Mouse (Mus musculus) midbrain, embryonic 10.5 days (tissue): Measurements from ENCODE around the gene Tcf7. TPM values are rescaled to one million over a fixed set of nuclear protein-coding genes. Genes with fewer than 3 reads are reported as not detected.
A peak's percentile ranks its signal among the peaks of the same experiment; 100 is the strongest.

ENCODE experiments used
- DNase-seq: peaks from one replicate; pipeline ENCODE4 v3.0.0-alpha.2; 2017; ENCODE audit warnings: low spot score
- H3K27ac ChIP-seq: fragments of 300-500 bp; sonication (generic); replicated peaks from 2 replicates; pipeline ENCODE4 v1.5.1; 2016; ENCODE audit warnings: mild to moderate bottlenecking
- H3K27me3 ChIP-seq: fragments of 300-500 bp; sonication (generic); 2 replicates; pipeline ENCODE4 v1.6.1; 2016; ENCODE audit warnings: low read depth, mild to moderate bottlenecking; ENCODE audit not compliant: poor library complexity, severe bottlenecking
- H3K36me3 ChIP-seq: fragments of 300-500 bp; sonication (generic); 2 replicates; pipeline ENCODE4 v1.6.1; 2016; ENCODE audit warnings: mild to moderate bottlenecking, moderate library complexity
- H3K4me1 ChIP-seq: fragments of 300-500 bp; sonication (generic); 2 replicates; pipeline ENCODE4 v1.6.1; 2016
- H3K4me3 ChIP-seq: fragments of 300-500 bp; sonication (generic); 2 replicates; pipeline ENCODE4 v1.5.1; 2016; ENCODE audit warnings: mild to moderate bottlenecking, moderate library complexity
- H3K9me3 ChIP-seq: fragments of 300-500 bp; sonication (generic); replicated peaks from 2 replicates; pipeline ENCODE4 v1.6.1; 2016; ENCODE audit warnings: mild to moderate bottlenecking
- WGBS: fragments of 180-500 bp; shearing (Covaris S2); methylation state at CpG from one replicate; pipeline ENCODE4 v1.1.7; 2016; 5-methylcytosine and 5-hydroxymethylcytosine counted together
- polyA plus RNA-seq: library from polyadenylated mRNA; unstranded; fragments of >200 nt; fragmentation: Nextera tagmentation; extraction: Ambion mirVana; gene quantifications from 2 replicates; pipeline ENCODE4 v1.2.1, GENCODE M21; 2016

Tcf7 gene
- polyA plus RNA-seq, 1 experiment from 2014 or later: 8.0 TPM

DNA sequence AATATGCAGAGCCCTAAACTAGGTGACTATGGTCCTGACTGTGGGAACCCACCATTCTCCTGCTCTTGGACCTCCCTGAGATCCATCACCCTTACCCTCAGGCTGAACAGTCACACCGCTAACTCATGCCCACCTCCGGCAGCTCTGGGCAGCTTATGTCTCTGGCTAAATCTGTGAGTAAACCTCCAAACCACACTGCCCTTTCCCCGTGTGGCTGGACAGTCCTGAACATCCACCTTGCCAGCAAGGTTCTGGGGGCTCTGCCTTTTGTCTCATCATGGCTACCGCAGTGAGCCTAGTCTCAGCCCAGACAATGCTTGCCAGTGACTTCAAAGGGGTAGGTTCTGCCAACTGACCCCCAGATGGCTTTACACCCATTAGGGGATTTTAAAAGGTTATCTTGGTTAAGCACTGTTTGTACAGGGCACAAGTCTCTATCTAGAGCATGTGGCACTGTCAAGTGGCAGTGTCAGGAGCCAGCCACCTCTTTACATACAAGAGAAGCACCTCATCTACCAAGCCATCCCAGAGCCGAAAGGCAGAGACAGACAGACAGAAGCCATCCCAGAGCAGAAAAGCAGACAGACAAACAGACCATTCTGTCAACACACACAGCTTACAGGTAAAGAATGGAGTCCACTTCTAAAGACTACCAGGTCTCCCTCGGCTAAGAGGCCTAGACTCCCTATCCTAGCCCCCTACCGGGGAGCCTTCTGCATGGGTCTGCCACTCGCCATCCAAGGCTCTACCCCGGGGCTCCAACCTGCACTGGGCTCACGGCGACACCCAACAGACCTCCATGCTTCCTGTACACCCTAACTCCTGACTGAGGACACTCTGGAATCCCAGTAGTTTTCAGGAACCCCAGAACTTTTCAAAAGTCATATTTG is 2.0 kb downstream of the Tcf7 start:
- Histone ChIP-seq H3K27me3 (peaks cover 53% of the 10 kb centered on the region), H3K4me3 (no peak overlapping the region), H3K9me3 (no peaks in the 10 kb centered on the region), H3K36me3 (peaks cover 16% of the 10 kb centered on the region), H3K4me1 (peaks cover 47% of the 10 kb centered on the region), H3K27ac (no peak overlapping the region)
- no peak for DNase-seq
- 92% methylated on average over 11 of the region's 11 CpGs for WGBS

DNA sequence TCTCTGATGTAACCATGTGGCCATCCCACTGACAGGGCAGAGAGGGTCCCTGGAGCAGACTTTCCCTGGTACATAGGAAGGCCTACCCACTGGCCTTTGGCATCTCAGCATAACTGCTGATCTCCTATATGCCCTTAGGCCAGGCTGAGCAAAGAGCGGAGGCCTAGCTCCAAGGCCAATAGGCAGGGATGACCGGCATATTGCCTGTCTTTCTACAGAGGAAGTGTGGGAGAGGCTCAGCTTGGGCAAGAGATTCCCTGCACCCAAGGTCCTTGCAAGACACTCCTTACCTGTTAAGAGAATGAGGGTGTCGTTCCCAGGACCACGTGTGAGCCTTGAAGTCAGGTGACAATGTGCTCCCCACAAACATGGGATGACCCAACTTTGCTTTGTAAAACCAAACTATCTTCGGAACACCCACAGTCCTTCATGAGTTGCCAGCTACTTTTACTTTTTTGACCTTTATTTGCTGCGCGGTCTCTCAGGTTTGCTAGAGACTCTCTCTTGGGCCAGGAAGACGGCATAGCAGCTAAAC is 3.1 kb downstream of the Tcf7 start:
- DNase-seq: no peak
- Histone ChIP-seq H3K36me3 (peaks cover 19% of the 10 kb centered on the region), H3K4me3 (no peak overlapping the region), H3K4me1 (peaks cover 35% of the 10 kb centered on the region), H3K27me3 (peaks cover 42% of the 10 kb centered on the region), H3K9me3 (no peaks in the 10 kb centered on the region), H3K27ac (no peak overlapping the region)
- WGBS: 94% methylated on average over 8 of the region's 8 CpGs

DNA sequence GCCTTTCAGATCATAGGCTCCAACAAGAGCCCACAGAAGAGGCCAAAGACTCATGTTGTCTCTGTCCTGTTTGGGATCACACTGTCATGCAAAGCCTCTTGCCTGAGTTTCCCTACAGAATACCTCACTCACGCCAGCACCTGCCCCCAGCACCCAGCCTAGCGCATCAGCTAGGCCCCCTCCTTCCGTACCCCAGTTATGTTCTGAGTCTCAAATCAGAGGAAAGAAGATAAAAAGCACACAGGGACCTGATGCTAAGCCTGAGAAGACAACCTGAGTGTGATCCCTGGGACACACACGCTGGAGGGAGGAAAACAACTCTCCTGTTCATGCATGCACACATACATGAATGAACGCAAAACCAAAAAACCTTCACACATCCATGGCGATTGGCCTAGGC is 3.8 kb downstream of the Tcf7 start:
- DNase-seq: no peak
- H3K4me3 ChIP-seq: no peak overlapping the region
- H3K27me3 ChIP-seq: peaks cover 35% of the 10 kb centered on the region
- WGBS: 91% methylated on average over 6 of the region's 6 CpGs
- no peak overlapping the region for H3K27ac ChIP-seq
- H3K9me3 ChIP-seq: no peaks in the 10 kb centered on the region
- peaks cover 28% of the 10 kb centered on the region for H3K4me1 ChIP-seq
- peaks cover 19% of the 10 kb centered on the region for H3K36me3 ChIP-seq

DNA sequence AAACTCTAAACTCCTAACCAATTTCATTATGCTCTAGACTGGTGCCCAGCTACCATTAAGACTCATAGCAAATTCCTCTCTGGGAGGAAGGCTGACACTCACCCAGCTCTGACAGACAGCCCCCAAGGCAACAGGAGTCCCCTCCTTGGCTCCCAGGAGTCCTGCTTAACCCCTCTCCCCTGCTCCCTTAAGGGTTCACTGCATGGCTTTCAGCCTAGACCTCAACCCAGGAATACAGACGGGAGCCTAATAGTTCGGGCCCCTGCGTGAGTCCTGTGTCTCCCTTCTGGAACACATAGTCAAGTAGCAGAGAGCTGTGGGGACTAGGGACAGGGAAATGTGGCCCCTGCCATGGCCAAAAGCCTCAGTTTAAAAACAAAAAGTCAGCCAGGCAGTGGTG is 4.7 kb downstream of the Tcf7 start:
- Histone ChIP-seq H3K4me3 (no peak overlapping the region), H3K27me3 (peaks cover 28% of the 10 kb centered on the region), H3K27ac (no peak overlapping the region), H3K9me3 (no peaks in the 10 kb centered on the region), H3K4me1 (peaks cover 21% of the 10 kb centered on the region), H3K36me3 (peaks cover 19% of the 10 kb centered on the region)
- WGBS: 98% methylated on average over 3 of the region's 3 CpGs
- DNase-seq: no peak

DNA sequence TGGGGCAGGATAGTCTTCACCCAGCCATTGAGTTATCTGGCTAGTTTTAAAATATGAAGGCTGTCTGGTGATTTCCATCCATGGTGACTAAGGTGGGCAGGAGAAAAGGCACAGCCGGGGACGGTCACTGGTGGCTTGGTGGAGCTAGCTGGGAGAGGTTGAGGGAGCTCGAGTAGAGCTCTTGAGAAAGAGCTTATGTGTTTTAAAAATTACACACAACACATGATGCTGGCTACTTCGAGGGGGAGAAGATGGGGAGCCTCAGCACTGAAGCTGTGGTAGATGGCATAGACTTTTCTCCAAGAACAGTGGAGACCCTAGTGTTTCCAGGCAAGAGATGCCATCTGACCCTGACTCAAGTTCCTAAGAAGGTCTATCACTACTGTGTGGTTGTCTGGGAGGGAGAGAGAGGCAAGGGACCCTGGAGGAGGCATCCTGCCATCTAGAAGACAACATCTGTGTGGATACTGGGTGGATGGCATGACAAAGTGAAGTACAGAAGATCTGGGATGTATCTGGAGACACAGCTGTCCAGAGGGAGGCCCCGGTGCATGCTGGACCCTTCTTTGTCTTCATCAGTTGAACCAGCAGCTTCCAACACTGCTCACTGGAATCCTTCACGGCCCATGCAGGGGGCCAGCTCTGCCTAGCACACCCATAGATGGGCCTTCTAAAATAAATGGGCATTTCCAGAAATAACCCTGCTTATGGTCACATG is 5.2 kb downstream of the Tcf7 start:
- no peak for DNase-seq
- peaks cover 19% of the 10 kb centered on the region for H3K36me3 ChIP-seq
- H3K4me3 ChIP-seq: no peak overlapping the region
- H3K4me1 ChIP-seq: peaks cover 21% of the 10 kb centered on the region
- no peak overlapping the region for H3K27ac ChIP-seq
- H3K9me3 ChIP-seq: no peaks in the 10 kb centered on the region
- WGBS: 93% methylated on average over 6 of the region's 6 CpGs
- H3K27me3 ChIP-seq: peaks cover 26% of the 10 kb centered on the region

DNA sequence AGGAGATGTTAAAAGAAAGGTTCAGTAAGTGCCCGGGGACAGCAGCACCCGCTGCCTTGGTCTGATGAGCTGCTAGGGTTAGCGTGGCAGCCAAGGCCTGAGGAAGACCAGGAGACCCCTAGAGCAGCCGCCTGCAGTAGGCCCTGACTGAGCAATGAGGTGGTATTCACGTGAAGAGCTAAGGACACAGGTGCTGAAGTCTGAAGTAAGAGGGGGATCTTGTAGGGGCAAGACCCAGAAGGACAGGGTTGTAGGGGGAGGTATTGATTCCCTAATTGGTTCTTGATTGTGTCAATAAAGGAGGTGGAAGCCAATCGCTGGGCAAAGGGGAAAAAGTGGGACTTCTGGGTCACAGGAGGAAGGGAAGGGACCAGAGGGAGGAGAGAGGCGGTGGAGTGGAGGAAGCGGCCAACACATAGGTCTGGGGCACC is 5.8 kb downstream of the Tcf7 start:
- Histone ChIP-seq H3K4me1 (peaks cover 20% of the 10 kb centered on the region), H3K36me3 (peaks cover 19% of the 10 kb centered on the region), H3K27ac (no peak overlapping the region), H3K9me3 (no peaks in the 10 kb centered on the region), H3K27me3 (peaks cover 20% of the 10 kb centered on the region), H3K4me3 (no peak overlapping the region)
- DNase-seq: no peak
- 90% methylated on average over 8 of the region's 8 CpGs for WGBS

DNA sequence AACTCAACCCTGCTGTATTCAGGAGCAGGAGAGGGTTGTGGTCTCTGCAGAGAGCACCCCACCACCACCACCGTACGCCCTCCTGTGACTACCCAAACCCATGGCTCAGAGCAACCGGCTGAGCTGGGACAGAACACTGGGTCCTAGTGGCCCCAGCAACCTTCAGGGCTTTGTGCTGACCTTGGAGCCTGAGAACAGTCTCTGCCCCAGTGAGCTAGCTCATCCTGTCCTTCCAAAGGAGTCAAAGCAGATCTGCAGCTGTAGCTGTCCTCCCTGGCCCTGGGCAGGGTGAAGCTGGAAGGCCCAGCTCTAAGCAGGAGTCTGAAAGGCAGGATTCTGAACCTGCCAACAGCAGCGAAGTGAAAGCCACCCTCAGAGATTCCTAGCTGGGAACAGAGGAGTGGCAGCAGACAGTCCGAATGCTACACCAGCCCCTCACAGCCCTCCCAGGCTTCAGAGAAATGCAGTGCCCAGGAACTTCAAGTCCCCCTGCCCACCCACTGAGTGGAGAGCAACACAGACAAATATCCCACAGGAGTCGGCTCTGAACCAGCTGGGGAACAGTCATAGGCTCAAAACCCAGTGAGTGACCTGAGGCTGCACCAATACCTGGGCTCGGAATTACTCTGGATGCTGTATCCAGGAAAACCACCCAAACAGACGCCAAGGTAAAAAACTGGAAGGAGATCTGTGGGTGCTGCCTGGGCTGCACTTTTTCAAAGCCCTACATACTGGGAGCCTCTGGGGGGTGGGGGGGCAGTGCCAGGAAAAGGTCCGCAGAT is 6.8 kb downstream of the Tcf7 start:
- Histone ChIP-seq H3K27me3 (peaks cover 9% of the 10 kb centered on the region), H3K4me3 (no peak overlapping the region), H3K4me1 (peaks cover 17% of the 10 kb centered on the region), H3K27ac (no peak overlapping the region), H3K9me3 (no peaks in the 10 kb centered on the region), H3K36me3 (peaks cover 19% of the 10 kb centered on the region)
- DNase-seq: no peak
- 77% methylated on average over 9 of the region's 9 CpGs for WGBS

DNA sequence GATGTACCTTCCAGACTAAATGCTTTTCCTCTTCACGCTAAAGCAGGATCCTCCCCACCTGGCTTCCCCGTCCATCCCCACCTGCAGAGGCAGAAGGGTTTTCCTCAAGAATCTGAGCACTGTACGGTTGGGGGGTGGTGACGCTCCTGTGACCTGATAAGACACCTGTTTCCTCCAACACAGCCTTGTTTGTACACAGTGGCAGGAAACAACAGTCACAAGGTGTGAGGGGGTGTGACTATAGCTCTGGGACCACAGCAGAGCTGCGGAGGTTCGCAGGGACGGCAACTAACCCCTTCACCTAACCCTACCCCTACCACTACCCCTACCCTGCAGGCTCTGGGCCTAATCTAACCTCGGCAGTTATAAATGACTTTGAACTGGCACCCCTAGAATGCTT is 7.4 kb downstream of the Tcf7 start:
- no peak for DNase-seq
- 0 out of 2 replicates have a peak overlapping the region, but pooled peaks have one; percentile 23 for H3K27ac ChIP-seq
- H3K4me3 ChIP-seq: no peak overlapping the region
- peaks cover 15% of the 10 kb centered on the region; the same call in 1 of the 2 replicates for H3K4me1 ChIP-seq
- H3K9me3 ChIP-seq: no peaks in the 10 kb centered on the region
- 87% methylated on average over 8 of the region's 8 CpGs for WGBS
- H3K36me3 ChIP-seq: peaks cover 19% of the 10 kb centered on the region
- H3K27me3 ChIP-seq: peaks cover 3% of the 10 kb centered on the region; the same call in 1 of the 2 replicates

DNA sequence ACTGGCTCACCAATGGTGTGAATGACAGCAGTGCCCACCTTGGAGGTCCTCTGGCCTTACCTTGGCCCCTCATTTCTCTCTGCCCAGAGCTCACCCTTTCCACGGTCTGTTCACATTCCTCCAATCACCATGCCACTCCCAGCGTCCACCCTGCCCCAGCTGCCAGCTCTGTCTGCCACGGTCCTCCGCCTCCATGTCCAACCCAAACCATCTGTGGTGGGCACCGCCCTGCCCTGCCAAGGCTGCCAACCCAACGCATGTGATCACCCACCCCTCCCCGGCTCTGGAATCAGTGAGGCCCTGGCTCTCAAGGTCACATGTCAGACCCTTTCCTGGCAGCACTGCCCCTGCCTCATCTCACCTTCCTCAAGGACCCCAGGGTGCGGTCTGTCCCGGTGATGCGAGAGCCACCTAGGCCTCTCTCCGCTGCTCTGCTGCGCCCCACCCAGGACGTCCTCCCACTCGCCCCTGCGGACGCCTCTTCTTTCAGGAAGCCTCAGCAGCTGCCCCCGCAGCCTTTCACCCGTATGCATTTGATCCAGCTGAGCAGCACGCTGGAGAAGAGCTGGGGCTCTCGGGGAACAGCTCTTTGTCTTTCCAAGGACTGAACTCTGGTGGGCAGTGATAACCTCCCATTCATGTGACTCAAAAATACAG is 8.2 kb downstream of the Tcf7 start:
- WGBS: 91% methylated on average over 20 of the region's 20 CpGs
- H3K27ac ChIP-seq: peak overlapping the region; percentile 23; the same call in 1 of the 2 replicates
- DNase-seq: no peak

DNA sequence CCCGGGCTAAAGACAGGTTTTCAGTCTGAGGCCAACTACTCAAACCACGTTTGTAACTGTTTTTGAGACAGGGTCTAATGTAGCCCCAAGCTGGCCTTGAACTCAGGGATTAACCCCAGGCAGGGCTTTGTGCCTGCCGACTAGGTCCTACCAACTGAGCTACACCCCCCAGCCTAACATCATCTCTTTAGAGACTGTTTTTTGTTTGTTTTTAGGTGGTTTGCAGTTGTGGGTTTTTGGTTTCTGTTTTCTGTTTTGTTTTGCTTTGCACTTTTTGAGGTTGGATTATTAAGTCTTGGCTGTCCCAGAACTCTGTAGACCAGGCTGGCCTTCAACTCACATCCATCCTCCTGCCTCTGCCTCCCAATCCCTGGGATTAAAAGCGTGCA is 8.9 kb downstream of the Tcf7 start:
- H3K4me1 ChIP-seq: peaks cover 15% of the 10 kb centered on the region; the same call in 1 of the 2 replicates
- H3K4me3 ChIP-seq: no peak overlapping the region
- H3K27me3 ChIP-seq: no peaks in the 10 kb centered on the region
- WGBS: 78% methylated on average over 4 of the region's 4 CpGs
- no peak for DNase-seq
- no peaks in the 10 kb centered on the region for H3K9me3 ChIP-seq
- no peak overlapping the region for H3K27ac ChIP-seq
- H3K36me3 ChIP-seq: peaks cover 15% of the 10 kb centered on the region

More for the DNA sequence above, 8.2 kb downstream of the Tcf7 start:
- Histone ChIP-seq H3K4me1 (peaks cover 15% of the 10 kb centered on the region; the same call in 1 of the 2 replicates), H3K27me3 (no peaks in the 10 kb centered on the region), H3K9me3 (no peaks in the 10 kb centered on the region), H3K36me3 (peaks cover 19% of the 10 kb centered on the region), H3K4me3 (no peak overlapping the region)

DNA sequence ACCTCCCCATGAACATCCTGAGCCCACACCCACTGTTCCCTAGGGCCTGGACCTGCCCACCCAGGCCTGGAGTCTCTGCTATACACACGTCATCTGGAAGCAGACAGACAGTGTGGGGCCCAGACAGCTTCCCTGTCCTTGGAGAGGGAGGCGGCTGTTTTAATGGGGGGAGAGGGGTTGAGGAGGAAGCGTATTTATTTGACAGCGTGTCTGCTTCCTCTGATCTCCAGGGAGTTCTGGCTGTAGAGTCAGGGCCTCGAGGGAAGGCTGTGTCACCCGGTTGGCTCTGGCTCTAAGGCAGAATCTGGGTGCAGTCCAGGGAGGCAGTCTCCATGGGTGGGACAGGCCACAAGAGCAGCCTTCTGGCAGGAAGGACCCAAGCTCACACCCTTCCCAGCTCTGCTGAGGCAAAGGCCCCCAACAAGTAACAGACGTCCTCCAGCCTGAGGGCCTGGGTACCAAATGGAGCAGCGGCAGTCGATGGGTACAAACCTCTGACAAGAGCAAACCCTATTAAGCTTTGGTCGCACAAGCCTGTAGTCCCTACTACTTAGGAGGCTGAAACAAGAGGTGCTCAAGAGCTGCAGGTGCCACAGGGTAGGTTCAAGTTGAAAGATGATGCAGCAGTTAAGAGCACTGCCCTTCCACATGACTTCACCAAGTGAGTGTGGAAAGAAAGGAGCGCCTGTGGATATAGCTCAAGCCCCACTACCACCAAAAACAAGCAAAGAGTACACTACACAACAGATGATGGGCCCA is 9.5 kb downstream of the Tcf7 start:
- H3K9me3 ChIP-seq: no peaks in the 10 kb centered on the region
- WGBS: 88% methylated on average over 11 of the region's 11 CpGs
- H3K27me3 ChIP-seq: no peaks in the 10 kb centered on the region
- no peak for DNase-seq
- no peak overlapping the region for H3K4me3 ChIP-seq
- peak overlapping the region; percentile 17; the same call in 1 of the 2 replicates for H3K27ac ChIP-seq
- H3K4me1 ChIP-seq: peaks cover 17% of the 10 kb centered on the region; the same call in 1 of the 2 replicates
- peaks cover 12% of the 10 kb centered on the region for H3K36me3 ChIP-seq
